Mouse (Mus musculus): ENCODE results near the gene Tmem238. TPM values are rescaled to one million over a fixed set of nuclear protein-coding genes. Genes with fewer than 3 reads are reported as not detected.

The Tmem238 gene
- polyA plus RNA-seq, 1 experiment: 22.9 TPM

- Histone ChIP-seq H3K79me2 (ENCODE audit: control insufficient read depth, insufficient read depth) (no peaks in the 10 kb centered on the region), H3K36me3 (ENCODE audit: control insufficient read depth, insufficient read depth) (no peaks in the 10 kb centered on the region), H3ac (ENCODE audit: control insufficient read depth, insufficient read length, low read depth) (no peak overlapping the region), H3K4me3 (ENCODE audit: insufficient read depth, poor library complexity, severe bottlenecking) (no peak overlapping the region), H3K79me3 (ENCODE audit: low read depth) (no peaks in the 10 kb centered on the region), H3K27me3 (ENCODE audit: control insufficient read depth, insufficient read depth, insufficient read length) (no peaks in the 10 kb centered on the region)
- TF ChIP-seq FOSL1 (IDR thresholded peaks at IDR 0.05; ENCODE audit: insufficient read depth, low read length, poor library complexity, severe bottlenecking) (no peak), CEBPB (IDR thresholded peaks at IDR 0.05; ENCODE audit: low read depth) (no peak), MYOG (IDR thresholded peaks at IDR 0.05; ENCODE audit: control insufficient read depth, extremely low read depth, insufficient read length) (no peak), MYOD1 (IDR thresholded peaks at IDR 0.05; ENCODE audit: control insufficient read depth, insufficient read length, low read depth) (no peak), USF1 (IDR thresholded peaks at IDR 0.05; ENCODE audit: low read depth) (no peak), CTCF (IDR thresholded peaks at IDR 0.05; ENCODE audit: control insufficient read depth, insufficient read depth, insufficient read length) (no peak), MAX (IDR thresholded peaks at IDR 0.05) (no peak)
Measured at GRCm38 (mm10) chr7:4746326-4746980, 43.0 kb downstream of the Tmem238 start.

- H3K4me3 ChIP-seq (ENCODE audit: insufficient read depth, poor library complexity, severe bottlenecking): no peak overlapping the region
- no peaks in the 10 kb centered on the region for H3K27me3 ChIP-seq (ENCODE audit: control insufficient read depth, insufficient read depth, insufficient read length)
- peaks cover 7% of the 10 kb centered on the region for H3K79me2 ChIP-seq (ENCODE audit: control insufficient read depth, insufficient read depth)
- no peaks in the 10 kb centered on the region for H3K36me3 ChIP-seq (ENCODE audit: control insufficient read depth, insufficient read depth)
- TF ChIP-seq MYOG (IDR thresholded peaks at IDR 0.05; ENCODE audit: control insufficient read depth, extremely low read depth, insufficient read length) (no peak), MYOD1 (IDR thresholded peaks at IDR 0.05; ENCODE audit: control insufficient read depth, insufficient read length, low read depth) (no peak), MAX (IDR thresholded peaks at IDR 0.05) (no peak), CTCF (IDR thresholded peaks at IDR 0.05; ENCODE audit: control insufficient read depth, insufficient read depth, insufficient read length) (no peak)
- H3K79me3 ChIP-seq (ENCODE audit: low read depth): peaks cover 2% of the 10 kb centered on the region
- no peak overlapping the region for H3ac ChIP-seq (ENCODE audit: control insufficient read depth, insufficient read length, low read depth)
Measured at GRCm38 (mm10) chr7:4744886-4745285, 44.6 kb downstream of the Tmem238 start.

GRCm38 (mm10) chr7:4743354-4743753 lies 46.1 kb downstream of the Tmem238 start:
- peaks cover 2% of the 10 kb centered on the region for H3K79me3 ChIP-seq (ENCODE audit: low read depth)
- no peak overlapping the region for H3K4me3 ChIP-seq (ENCODE audit: insufficient read depth, poor library complexity, severe bottlenecking)
- no peak for TF ChIP-seq USF1 (IDR thresholded peaks at IDR 0.05; ENCODE audit: low read depth)
- TF ChIP-seq CTCF (IDR thresholded peaks at IDR 0.05; ENCODE audit: control insufficient read depth, insufficient read depth, insufficient read length): no peak
- no peak for TF ChIP-seq MYOG (IDR thresholded peaks at IDR 0.05; ENCODE audit: control insufficient read depth, extremely low read depth, insufficient read length)
- no peak for TF ChIP-seq MYOD1 (IDR thresholded peaks at IDR 0.05; ENCODE audit: control insufficient read depth, insufficient read length, low read depth)
- no peak for TF ChIP-seq CEBPB (IDR thresholded peaks at IDR 0.05; ENCODE audit: low read depth)
- TF ChIP-seq FOSL1 (IDR thresholded peaks at IDR 0.05; ENCODE audit: insufficient read depth, low read length, poor library complexity, severe bottlenecking): no peak
- peaks cover 7% of the 10 kb centered on the region for H3K79me2 ChIP-seq (ENCODE audit: control insufficient read depth, insufficient read depth)
- no peaks in the 10 kb centered on the region for H3K27me3 ChIP-seq (ENCODE audit: control insufficient read depth, insufficient read depth, insufficient read length)
- no peaks in the 10 kb centered on the region for H3K36me3 ChIP-seq (ENCODE audit: control insufficient read depth, insufficient read depth)
- H3ac ChIP-seq (ENCODE audit: control insufficient read depth, insufficient read length, low read depth): no peak overlapping the region

- Histone ChIP-seq H3K36me3 (ENCODE audit: control insufficient read depth, insufficient read depth) (no peaks in the 10 kb centered on the region), H3ac (ENCODE audit: control insufficient read depth, insufficient read length, low read depth) (no peak overlapping the region), H3K4me3 (ENCODE audit: insufficient read depth, poor library complexity, severe bottlenecking) (no peak overlapping the region), H3K79me2 (ENCODE audit: control insufficient read depth, insufficient read depth) (peaks cover 7% of the 10 kb centered on the region), H3K27me3 (ENCODE audit: control insufficient read depth, insufficient read depth, insufficient read length) (no peaks in the 10 kb centered on the region), H3K79me3 (ENCODE audit: low read depth) (peaks cover 2% of the 10 kb centered on the region)
- no peak for TF ChIP-seq MYOD1 (IDR thresholded peaks at IDR 0.05; ENCODE audit: control insufficient read depth, insufficient read length, low read depth)
Measured at GRCm38 (mm10) chr7:4742482-4742819, 47.0 kb downstream of the Tmem238 start.

- H3ac ChIP-seq (ENCODE audit: control insufficient read depth, insufficient read length, low read depth): no peak overlapping the region
- H3K79me3 ChIP-seq (ENCODE audit: low read depth): peaks cover 2% of the 10 kb centered on the region
- no peak overlapping the region for H3K4me3 ChIP-seq (ENCODE audit: insufficient read depth, poor library complexity, severe bottlenecking)
- H3K79me2 ChIP-seq (ENCODE audit: control insufficient read depth, insufficient read depth): peaks cover 7% of the 10 kb centered on the region
- TF ChIP-seq MYOD1 (IDR thresholded peaks at IDR 0.05; ENCODE audit: control insufficient read depth, insufficient read length, low read depth): no peak
- H3K27me3 ChIP-seq (ENCODE audit: control insufficient read depth, insufficient read depth, insufficient read length): no peaks in the 10 kb centered on the region
- H3K36me3 ChIP-seq (ENCODE audit: control insufficient read depth, insufficient read depth): no peaks in the 10 kb centered on the region
Measured at GRCm38 (mm10) chr7:4741672-4742481, 47.6 kb downstream of the Tmem238 start.

GRCm38 (mm10) chr7:4741151-4741550 lies 48.3 kb downstream of the Tmem238 start:
- Histone ChIP-seq H3K79me2 (ENCODE audit: control insufficient read depth, insufficient read depth) (peaks cover 7% of the 10 kb centered on the region), H3K36me3 (ENCODE audit: control insufficient read depth, insufficient read depth) (no peaks in the 10 kb centered on the region), H3K27me3 (ENCODE audit: control insufficient read depth, insufficient read depth, insufficient read length) (no peaks in the 10 kb centered on the region), H3K79me3 (ENCODE audit: low read depth) (peaks cover 2% of the 10 kb centered on the region), H3K4me3 (ENCODE audit: insufficient read depth, poor library complexity, severe bottlenecking) (peak overlapping the region; percentile 57), H3ac (ENCODE audit: control insufficient read depth, insufficient read length, low read depth) (peak overlapping the region; percentile 61)
- TF ChIP-seq FOSL1 (IDR thresholded peaks at IDR 0.05; ENCODE audit: insufficient read depth, low read length, poor library complexity, severe bottlenecking) (no peak), CEBPB (IDR thresholded peaks at IDR 0.05; ENCODE audit: low read depth) (no peak), USF1 (IDR thresholded peaks at IDR 0.05; ENCODE audit: low read depth) (no peak), MYOD1 (IDR thresholded peaks at IDR 0.05; ENCODE audit: control insufficient read depth, insufficient read length, low read depth) (no peak), MYOG (IDR thresholded peaks at IDR 0.05; ENCODE audit: control insufficient read depth, extremely low read depth, insufficient read length) (no peak), CTCF (IDR thresholded peaks at IDR 0.05; ENCODE audit: control insufficient read depth, insufficient read depth, insufficient read length) (no peak), MAX (IDR thresholded peaks at IDR 0.05) (no peak)

All from C2C12 (cell line).